Mouse (Mus musculus) sigmoid colon, adult 10 weeks (tissue): ENCODE results near the gene Nfe2l2. TPM values are rescaled to one million over a fixed set of nuclear protein-coding genes. Genes with fewer than 3 reads are reported as not detected.

Experiments
- polyA plus RNA-seq: library from polyadenylated mRNA; stranded (reverse); fragments of 350-450 nt; fragmentation: Illumina TruSeq; extraction: RNeasy Lipid Tissue Mini Kit (QIAGEN cat#74804); gene quantifications from one replicate; pipeline ENCODE4 v1.2.3, GENCODE M21; 2014; ENCODE audit warnings: low read depth, low replicate concordance

Gene Nfe2l2
- polyA plus RNA-seq, result 289 TPM

DNA sequence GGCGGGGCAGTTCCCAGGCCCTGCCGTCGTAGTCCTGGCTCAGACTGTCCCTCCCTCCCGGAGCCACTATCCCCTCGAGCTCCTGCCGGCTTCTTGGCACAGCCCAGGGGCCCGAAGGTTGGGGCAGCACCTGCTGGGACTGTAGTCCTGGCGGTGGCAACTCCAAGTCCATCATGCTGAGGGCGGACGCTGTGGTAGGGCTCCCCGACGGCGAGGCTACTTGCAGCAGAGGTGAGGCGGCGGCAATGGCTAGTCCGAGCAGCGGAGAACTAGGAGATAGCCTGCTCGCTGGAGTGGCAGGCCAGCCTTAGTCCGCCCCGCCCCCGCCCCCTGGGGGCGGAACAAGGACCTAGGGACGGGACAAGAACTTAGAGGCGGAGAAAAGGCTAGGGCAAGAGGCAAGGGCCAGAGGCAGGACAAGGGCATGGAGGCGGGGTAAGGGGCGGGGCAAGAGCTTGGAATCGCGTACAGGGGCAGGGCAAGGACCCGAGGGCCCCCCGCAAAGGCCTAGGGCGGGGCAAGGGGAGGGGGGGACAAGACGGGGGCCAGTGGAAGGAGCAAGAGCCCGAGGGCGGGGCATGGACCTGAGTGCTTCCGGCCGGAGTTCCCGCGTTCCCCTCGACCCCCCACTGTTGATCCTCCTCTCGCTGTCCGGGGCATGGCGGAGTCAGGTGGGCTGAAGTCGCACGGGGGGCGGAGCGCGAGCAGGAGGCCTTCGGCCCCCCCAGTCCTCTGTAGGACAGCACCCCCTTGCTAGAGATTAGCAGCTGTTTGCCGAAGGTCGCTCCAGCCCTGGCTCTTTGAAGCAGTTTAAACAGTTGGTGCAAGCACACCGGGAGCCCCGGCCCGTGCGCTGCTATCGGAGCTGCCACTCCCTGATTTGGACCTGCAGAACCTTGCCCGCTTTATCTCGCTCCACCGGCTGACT, at the start of gene Nfe2l2:
Gene Nfe2l2, minus strand, starts transcription at position 408 of the 928 bp plus-strand sequence.

DNA sequence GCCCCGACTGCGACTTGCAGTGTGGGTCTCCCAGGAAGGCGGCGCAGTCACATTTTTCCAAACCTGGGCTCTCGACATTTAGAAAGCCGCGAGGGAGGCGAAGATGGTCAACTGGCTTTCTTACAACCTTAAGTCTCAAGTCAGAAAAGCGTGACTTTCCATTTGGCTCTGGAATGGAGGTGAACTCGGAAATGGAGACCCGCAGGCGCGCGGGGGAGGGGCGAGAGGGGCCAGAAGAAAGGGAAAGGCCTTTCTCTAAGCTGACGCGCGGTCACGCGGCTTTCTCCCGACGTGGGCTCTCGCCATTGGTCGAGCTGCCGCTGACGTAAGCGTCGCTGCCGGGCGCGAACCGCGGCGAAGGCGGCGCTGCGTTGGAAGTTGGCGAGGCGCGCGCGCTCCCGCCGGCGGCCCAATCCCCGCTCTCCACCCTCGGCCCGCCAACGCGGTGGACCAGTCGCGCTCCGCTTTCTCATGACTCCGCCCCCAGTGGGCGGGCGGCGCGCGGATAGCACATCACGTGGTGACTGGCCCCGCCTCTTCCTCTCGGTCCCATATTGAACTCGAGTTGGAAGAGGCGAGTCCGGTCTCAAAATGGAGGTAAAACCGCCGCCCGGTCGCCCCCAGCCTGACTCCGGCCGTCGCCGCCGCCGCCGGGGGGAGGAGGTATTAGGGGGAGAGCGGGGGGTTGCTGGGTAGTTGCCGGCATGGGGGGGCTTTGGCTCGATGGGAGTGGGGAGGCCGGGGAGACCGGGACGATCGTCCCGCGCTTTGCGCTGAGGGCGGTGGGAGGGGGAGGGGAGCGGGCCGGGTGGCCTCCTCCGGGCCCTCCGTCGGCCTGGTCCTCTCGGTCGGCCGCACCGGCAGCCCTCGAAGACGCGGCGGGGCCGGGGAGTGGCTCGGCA, 45.5 kb downstream of the Nfe2l2 start, which contains the start of gene Hnrnpa3:
Gene Hnrnpa3, plus strand, starts transcription at position 535 of the 902 bp plus-strand sequence.

Other genes starting within 250 kb of the Nfe2l2 start
- gene Hnrnpa3, start 45.4 kb downstream of the Nfe2l2 start, polyA plus RNA-seq, result 1,276 TPM
- gene Agps, start 127.5 kb upstream of the Nfe2l2 start, polyA plus RNA-seq, result 104 TPM
- gene Ttc30b, start 233.9 kb upstream of the Nfe2l2 start, polyA plus RNA-seq, result 30.3 TPM